In genomic region chr1:63953229-63953883, GRCm38 (mm10) we compare ENCODE assay signal across 9 mouse cellular contexts.
DNase-seq lines count a peak whose midpoint lies in the region; ATAC-seq and TF ChIP-seq lines count a peak whose summit lies in the region.
"Had no signal": no experiment of that assay in that cellular context is flagged by ENCODE, and none has a peak within 500 bp of the region (broad histone marks: within the 10 kb centered on the region; RNA-seq: fewer than 3 reads in every experiment).

No protein-coding gene starts in this region.

- intact Hi-C loops in gastrocnemius, postnatal 36 days (cut with DNase I), result loop anchor here (2.0 to 10.0 kb wide), 3 partner anchors 169 to 493 kb away; partner anchors contain the start of gene Klf7
- intact Hi-C loops in left cerebral cortex, postnatal 4 days (cut with DNase I), result loop anchor here (5.0 to 10.0 kb wide), 3 partner anchors 164 to 494 kb away; partner anchors contain the start of gene 4933402D24Rik

- H3K27ac ChIP-seq in heart, embryonic 10.5 days, result no peak overlapping the region
- no peak overlapping the region for H3K27ac ChIP-seq in midbrain, postnatal 0 days (ENCODE audit: low read depth, low read length)
- no peak overlapping the region for H3K27ac ChIP-seq in testis, adult 2 months (ENCODE audit: control insufficient read depth, insufficient read depth, low read depth, low read length)

- peak; percentile 88 for ATAC-seq in midbrain, postnatal 0 days (ENCODE audit: low FRiP score)

- H3K9me3 ChIP-seq in heart, embryonic 10.5 days, result no peaks in the 10 kb centered on the region
- H3K9me3 ChIP-seq in midbrain, postnatal 0 days (ENCODE audit: low read length), result no peaks in the 10 kb centered on the region
- H3K9me3 ChIP-seq: G1E had no signal

- no peak for TF ChIP-seq POLR2A in testis, adult 2 months (IDR thresholded peaks at IDR 0.05; ENCODE audit: control insufficient read depth, low read depth, low read length)

- no peaks in the 10 kb centered on the region; the same call in 1 of the 2 replicates for H3K4me1 ChIP-seq in heart, embryonic 10.5 days
- H3K4me1 ChIP-seq in midbrain, postnatal 0 days (ENCODE audit: insufficient read depth, low read length), result no peaks in the 10 kb centered on the region
- no peaks in the 10 kb centered on the region for H3K4me1 ChIP-seq in testis, adult 2 months (ENCODE audit: control insufficient read depth, insufficient read depth, low read length)

- peak; percentile 87 for TF ChIP-seq CTCF in midbrain, postnatal 0 days (IDR thresholded peaks at IDR 0.05)
- peak; percentile 37; the same call in 1 of the 2 replicates for TF ChIP-seq CTCF in testis, adult 2 months (IDR thresholded peaks at IDR 0.05; ENCODE audit: control insufficient read depth, insufficient read depth, insufficient replicate concordance, low read depth, low read length)

- DNase-seq in heart, adult 11 months, result peak; percentile 93
- DNase-seq in heart, embryonic 10.5 days (ENCODE audit: low spot score), result no peak
- peak; percentile 54 to 55 for DNase-seq in cerebellum, postnatal 36 days
- peak; percentile 34 to 42 for DNase-seq in gastrocnemius, postnatal 36 days
- DNase-seq in kidney, adult 18-20 months, result peak; percentile 57
- peak; percentile 55 for DNase-seq in left cerebral cortex, postnatal 4 days
- peak; percentile 80 for DNase-seq in midbrain, postnatal 0 days (ENCODE audit: low spot score)

- H3K4me2 ChIP-seq in midbrain, postnatal 0 days (ENCODE audit: low read depth, low read length, poor library complexity, severe bottlenecking), result peak overlapping the region; percentile 22; the same call in 1 of the 2 replicates

- no peak overlapping the region for H3K4me3 ChIP-seq in heart, embryonic 10.5 days
- no peak overlapping the region for H3K4me3 ChIP-seq in midbrain, postnatal 0 days (ENCODE audit: low read depth, low read length)
- H3K4me3 ChIP-seq in testis, adult 2 months (ENCODE audit: control insufficient read depth, low read depth, low read length), result no peak overlapping the region

- H3K27me3 ChIP-seq in heart, embryonic 10.5 days (ENCODE audit: insufficient read depth, poor library complexity, severe bottlenecking), result peaks cover 10% of the 10 kb centered on the region; the same call in 1 of the 2 replicates
- H3K27me3 ChIP-seq in midbrain, postnatal 0 days (ENCODE audit: insufficient read depth, low read length), result no peaks in the 10 kb centered on the region
- H3K27me3 ChIP-seq in testis, adult 2 months (ENCODE audit: control insufficient read depth, insufficient read depth, low read length), result no peaks in the 10 kb centered on the region

- no peaks in the 10 kb centered on the region for H3K36me3 ChIP-seq in heart, embryonic 10.5 days
- no peaks in the 10 kb centered on the region for H3K36me3 ChIP-seq in midbrain, postnatal 0 days (ENCODE audit: insufficient read depth, low read length)
- H3K36me3 ChIP-seq in testis, adult 2 months (ENCODE audit: control insufficient read depth, insufficient read depth, low read length), result no peaks in the 10 kb centered on the region
- H3K36me3 ChIP-seq: G1E had no signal

- 65% methylated on average over 18 of the region's 18 CpGs for WGBS in heart, embryonic 10.5 days
- 44% methylated on average over 18 of the region's 18 CpGs for WGBS in midbrain, postnatal 0 days

- H3K9ac ChIP-seq in midbrain, postnatal 0 days (replicated peaks; ENCODE audit: low read length, poor library complexity, severe bottlenecking), result no peak overlapping the region
